Mouse (Mus musculus) testis, postnatal 14 days (tissue): ENCODE results near the gene 2310034G01Rik.
A peak's percentile ranks its signal among the peaks of the same experiment; 100 is the strongest.

Experiments used
- DNase-seq: peaks from one replicate; pipeline ENCODE4 v3.0.0; 2021; ENCODE audit warnings: low spot score

The 2310034G01Rik gene

GRCm38 (mm10) chr19:46357344-46358280, 7.5 kb upstream of the 2310034G01Rik start:
- peak; percentile 64 for DNase-seq

GRCm38 (mm10) chr19:46356701-46357138, 6.6 kb upstream of the 2310034G01Rik start:
- DNase-seq: peak; percentile 86

DNA sequence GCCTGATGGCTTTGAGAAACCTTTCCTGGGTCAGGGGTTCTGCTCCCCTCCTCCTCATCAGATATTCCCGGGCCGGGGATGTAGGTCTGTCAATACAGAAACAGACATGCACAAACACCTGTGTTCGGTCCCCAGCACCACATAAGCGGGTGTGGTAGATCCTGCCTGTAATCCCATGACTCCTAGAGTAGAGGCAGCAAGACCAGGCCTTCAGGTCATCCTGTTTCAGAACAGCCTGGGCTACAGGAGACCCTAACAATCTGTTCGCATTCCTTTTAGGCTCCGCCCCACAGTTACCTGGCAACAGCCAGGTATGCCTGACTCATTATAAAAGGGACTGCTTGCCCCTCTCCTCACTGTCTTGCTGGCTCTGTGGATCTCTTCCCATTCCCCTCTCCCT, 552 bp downstream of the 2310034G01Rik start:
- no peak for DNase-seq

GRCm38 (mm10) chr19:46348761-46349458, 1.2 kb downstream of the 2310034G01Rik start:
- DNase-seq: peak; percentile 72

- DNase-seq: no peak
Measured at GRCm38 (mm10) chr19:46347936-46348668, 2.0 kb downstream of the 2310034G01Rik start.

DNA sequence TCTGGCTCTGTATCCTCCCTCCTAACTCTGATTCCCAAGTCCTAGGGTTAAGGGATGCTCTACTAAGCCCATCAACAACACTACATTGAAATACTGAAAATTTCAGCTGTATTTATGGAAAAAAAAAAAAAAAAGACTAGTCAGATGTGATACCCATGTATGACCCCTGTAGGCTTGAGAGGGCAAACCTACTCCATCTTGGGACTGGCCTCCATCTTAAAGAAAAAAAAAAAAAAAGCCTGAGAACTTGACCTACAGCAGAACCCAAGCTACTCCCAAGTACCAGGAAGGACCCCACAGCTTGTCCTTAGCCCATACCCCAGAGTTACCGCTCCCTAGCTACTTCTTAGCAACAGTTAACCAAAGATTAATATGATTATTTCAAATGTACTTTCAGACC, 3.0 kb downstream of the 2310034G01Rik start:
- no peak for DNase-seq

GRCm38 (mm10) chr19:46344710-46345419, 5.2 kb downstream of the 2310034G01Rik start:
- DNase-seq: no peak

GRCm38 (mm10) chr19:46339287-46339971, 10.7 kb downstream of the 2310034G01Rik start:
- DNase-seq: peak; percentile 68

- DNase-seq: no peak
Measured at GRCm38 (mm10) chr19:46338942-46339286, 11.2 kb downstream of the 2310034G01Rik start.

DNA sequence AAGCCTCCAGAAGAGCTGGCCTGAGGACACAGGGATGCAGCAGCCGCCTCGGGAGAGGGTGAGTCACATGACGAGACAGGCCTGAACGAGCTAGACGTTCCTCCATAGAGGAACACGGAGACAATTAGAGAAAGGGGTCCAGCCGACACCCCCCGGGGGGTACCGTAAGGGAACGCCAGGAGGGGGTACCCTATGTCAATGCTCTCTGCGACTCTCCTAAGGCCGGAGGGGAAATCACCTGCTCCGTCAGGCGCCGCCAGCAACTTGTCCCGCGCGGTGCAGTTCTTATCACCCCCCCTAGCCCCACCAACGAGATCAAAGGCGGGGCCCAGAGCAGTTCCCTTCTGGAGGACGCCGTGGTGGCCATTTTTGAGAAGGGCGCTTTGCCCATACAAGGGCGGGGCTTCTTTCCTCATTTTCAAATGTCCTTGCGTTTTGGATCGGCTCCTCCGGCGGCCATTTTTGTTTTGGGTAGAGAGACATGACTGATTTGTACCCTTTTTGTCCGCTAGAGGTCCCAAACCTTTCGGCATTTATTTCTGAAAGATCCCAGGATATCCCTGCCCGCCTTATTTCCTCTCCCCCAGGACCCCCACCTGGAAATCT, 11.7 kb downstream of the 2310034G01Rik start, which contains the start of gene Cuedc2:
Gene Cuedc2 (minus strand): TSS at position 372 of the 606 bp plus-strand sequence.
- DNase-seq: peak; percentile 90

GRCm38 (mm10) chr19:46337719-46338330, 12.3 kb downstream of the 2310034G01Rik start:
- DNase-seq: no peak

GRCm38 (mm10) chr19:46333906-46334305, 16.2 kb downstream of the 2310034G01Rik start:
- DNase-seq: no peak

GRCm38 (mm10) chr19:46332721-46333339, 17.3 kb downstream of the 2310034G01Rik start:
- no peak for DNase-seq

- no peak for DNase-seq
Measured at GRCm38 (mm10) chr19:46331936-46332335, 18.2 kb downstream of the 2310034G01Rik start.

DNA sequence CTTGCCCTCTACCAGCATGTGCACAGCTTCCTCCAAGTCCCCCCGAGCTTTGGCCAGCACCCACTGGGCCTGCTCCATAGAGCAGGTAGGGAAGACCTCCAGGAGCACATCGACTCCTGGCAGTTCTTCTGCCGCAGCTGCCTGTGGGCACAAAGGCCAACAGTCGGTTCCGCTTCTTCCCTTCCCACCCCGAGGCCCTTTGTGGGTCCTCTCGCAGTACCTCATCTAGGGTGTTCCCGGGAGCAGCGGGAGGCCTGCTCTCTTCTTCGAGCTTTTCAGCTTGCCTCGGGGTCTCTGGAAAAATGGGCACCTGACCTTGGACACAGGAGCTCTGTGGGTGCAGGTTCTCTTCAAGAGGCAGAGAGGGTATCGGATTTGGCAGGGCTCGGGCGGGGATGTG, 18.8 kb downstream of the 2310034G01Rik start:
- DNase-seq: no peak

DNA sequence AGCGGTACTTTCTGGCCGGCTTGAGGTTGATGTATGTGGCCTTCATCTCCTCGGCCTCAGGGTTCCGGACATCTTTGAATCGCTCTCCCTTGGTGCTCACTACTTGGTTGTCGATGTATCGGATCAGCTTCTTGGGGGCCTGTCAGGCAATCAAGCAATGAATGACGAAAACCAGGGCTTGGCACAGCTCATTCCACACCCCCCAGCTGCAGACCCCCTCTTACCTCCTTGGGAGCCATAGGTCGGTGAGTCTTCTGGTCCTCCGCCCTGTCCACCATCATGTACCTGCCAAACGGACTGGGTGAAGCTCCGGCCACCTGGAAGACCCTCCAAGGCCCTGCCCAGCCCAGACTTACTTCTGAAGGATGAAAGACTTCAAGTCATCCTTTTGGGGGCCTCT, 19.4 kb downstream of the 2310034G01Rik start:
- no peak for DNase-seq

DNA sequence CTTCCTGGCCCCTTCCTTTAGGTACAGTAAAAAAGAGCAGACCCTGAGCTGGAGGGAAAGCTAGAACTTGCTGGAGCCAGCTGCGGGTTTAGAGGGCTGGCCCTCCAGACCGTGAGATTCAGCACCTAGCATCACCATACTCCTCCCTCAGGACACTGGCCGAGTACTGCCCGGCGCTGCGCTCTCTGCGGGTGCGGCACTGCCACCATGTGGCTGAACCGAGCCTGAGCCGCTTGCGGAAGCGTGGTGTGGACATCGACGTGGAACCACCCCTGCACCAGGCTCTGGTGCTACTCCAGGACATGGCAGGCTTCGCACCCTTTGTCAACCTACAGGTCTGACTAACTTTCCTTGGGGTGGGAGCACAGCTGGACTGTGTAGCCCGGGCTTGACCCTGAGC, 20.2 kb downstream of the 2310034G01Rik start:
- DNase-seq: peak; percentile 63

GRCm38 (mm10) chr19:46329031-46329641, 21.0 kb downstream of the 2310034G01Rik start:
- no peak for DNase-seq
